Mouse (Mus musculus) kidney, adult 2 months (tissue): ENCODE results near the gene Vsig4.

Experiments used
- CTCF ChIP-seq: fragments of 200-500 bp; conservative IDR thresholded peaks from 2 replicates; pipeline ENCODE4 v1.5.1; 2011; ENCODE audit warnings: low read depth, mild to moderate bottlenecking, control low read depth, low read length, moderate library complexity, mixed read lengths; ENCODE audit not compliant: insufficient read depth, insufficient read length
- POLR2A ChIP-seq: fragments of 200-500 bp; IDR thresholded peaks from one replicate; pipeline ENCODE4 v1.6.1; 2011; ENCODE audit warnings: low read depth, low read length, control low read depth

DNA sequence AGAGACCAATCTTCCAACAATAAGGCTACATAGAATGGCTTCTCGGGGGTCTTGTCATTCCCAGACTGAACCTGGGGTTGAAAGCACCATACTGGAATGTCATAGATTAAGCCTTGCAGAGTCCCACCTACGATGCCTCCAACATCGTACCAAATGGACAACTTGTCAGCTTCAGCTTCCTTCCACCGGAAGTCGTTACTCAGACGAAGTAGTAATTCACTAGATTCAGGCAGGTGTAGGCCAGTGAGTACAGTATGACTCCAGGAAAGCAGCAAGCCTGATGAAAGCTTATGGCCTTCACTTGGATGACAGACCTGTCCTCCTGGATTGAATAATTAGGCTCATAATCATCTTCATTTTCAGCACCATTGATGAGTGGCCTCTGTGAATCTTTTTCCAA lies 69.0 kb downstream of the Vsig4 start:
- TF ChIP-seq CTCF (no peak), POLR2A (no peak)
